Mouse (Mus musculus): ENCODE data around the gene Muc3a. TPM values are rescaled to one million over a fixed set of nuclear protein-coding genes. Genes with fewer than 3 reads are reported as not detected.

Gene Muc3a
- polyA plus RNA-seq (2012; rRNA removed), result 0.10 and 0.31 TPM in 2 replicates

DNA sequence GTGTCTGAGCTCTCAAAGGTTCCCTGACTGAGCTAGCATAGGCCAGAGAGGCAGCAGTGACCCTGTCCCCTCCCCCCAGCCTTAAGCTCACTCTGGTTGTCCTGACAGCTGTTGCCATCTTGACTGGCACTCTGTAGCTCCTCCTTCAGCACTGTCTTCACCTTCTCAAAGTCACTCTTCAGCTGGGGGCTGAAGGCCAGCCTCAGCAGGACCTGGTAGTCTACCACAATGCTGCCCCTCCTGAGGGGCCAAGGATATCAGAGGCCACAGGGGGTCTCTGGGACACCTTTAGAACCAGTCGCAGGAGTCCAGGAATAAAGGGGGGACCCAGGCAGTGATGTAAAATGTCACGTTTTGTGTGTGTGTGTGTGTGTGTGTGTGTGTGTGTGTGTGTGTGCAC, at the start of gene Muc3a:
Gene Muc3a (minus strand): TSS at position 101 of the 400 bp plus-strand sequence.

Other genes starting within 250 kb of the Muc3a start
- 0.52 and 0.92 TPM in 2 replicates for gene Cldn15, start 245.8 kb downstream of the Muc3a start, polyA plus RNA-seq (2012; rRNA removed)
- 63.1 and 65.2 TPM in 2 replicates for gene Plod3, start 225.4 kb downstream of the Muc3a start, polyA plus RNA-seq (2012; rRNA removed)
- gene Znhit1, start 224.4 kb downstream of the Muc3a start, polyA plus RNA-seq (2012; rRNA removed), result 68.7 and 98.2 TPM in 2 replicates
- gene Vgf, start 186.0 kb downstream of the Muc3a start, polyA plus RNA-seq (2012; rRNA removed), result 0.83 and 1.0 TPM in 2 replicates
- 106 and 146 TPM in 2 replicates for gene Ap1s1, start 166.3 kb downstream of the Muc3a start, polyA plus RNA-seq (2012; rRNA removed)
- 0.54 and 1.7 TPM in 2 replicates for gene Serpine1, start 140.1 kb downstream of the Muc3a start, polyA plus RNA-seq (2012; rRNA removed)
- gene Trim56, start 96.2 kb downstream of the Muc3a start, polyA plus RNA-seq (2012; rRNA removed), result 3.0 and 3.7 TPM in 2 replicates
- gene Muc3, start 63.1 kb downstream of the Muc3a start, polyA plus RNA-seq (2012; rRNA removed), result 0.05 TPM in 1 of 2 replicates, not detected in the other
- gene Ache, start 75.1 kb upstream of the Muc3a start, polyA plus RNA-seq (2012; rRNA removed), result 6.4 and 10.2 TPM in 2 replicates
- gene Ufsp1, start 82.2 kb upstream of the Muc3a start, polyA plus RNA-seq (2012; rRNA removed), result 7.3 and 10.1 TPM in 2 replicates
- 306 and 565 TPM in 2 replicates for gene Srrt, start 95.3 kb upstream of the Muc3a start, polyA plus RNA-seq (2012; rRNA removed)
- 54.4 and 56.7 TPM in 2 replicates for gene Trip6, start 102.0 kb upstream of the Muc3a start, polyA plus RNA-seq (2012; rRNA removed)
- 16.4 and 17.4 TPM in 2 replicates for gene Slc12a9, start 121.2 kb upstream of the Muc3a start, polyA plus RNA-seq (2012; rRNA removed)
- gene Ephb4, start 137.7 kb upstream of the Muc3a start, polyA plus RNA-seq (2012; rRNA removed), result 37.9 and 63.6 TPM in 2 replicates

All from central nervous system, embryonic 11.5 days (tissue).